Mouse (Mus musculus): ENCODE measurements around the gene Pdzd2. TPM values are rescaled to one million over a fixed set of nuclear protein-coding genes. Genes with fewer than 3 reads are reported as not detected.

Gene Pdzd2
- polyA plus RNA-seq, 1 experiment from 2014 or later: 19.2 TPM

DNA sequence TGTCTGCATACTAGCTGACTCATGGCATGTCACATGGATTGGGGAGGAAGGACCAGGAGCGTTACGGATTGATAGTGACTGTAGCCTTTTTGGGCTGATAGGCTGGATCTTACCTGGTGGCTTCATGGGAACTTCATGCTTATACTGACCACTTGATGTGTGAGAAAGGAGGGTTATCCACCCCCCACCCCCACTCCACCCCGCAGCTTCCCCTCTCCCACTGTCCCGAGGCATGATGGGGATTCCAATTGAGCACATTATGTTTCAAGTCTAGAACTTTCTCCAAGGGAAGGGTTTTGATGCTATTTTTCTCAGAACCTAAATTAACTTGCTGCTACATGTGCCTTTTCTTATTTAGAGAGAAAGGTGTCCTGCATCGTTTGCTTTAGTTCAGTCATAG, 381.3 kb downstream of the Pdzd2 start:
- H3K4me3 ChIP-seq (ENCODE audit: low read length): no peak overlapping the region
- H3K36me3 ChIP-seq (ENCODE audit: control insufficient read depth, insufficient read depth): peaks cover 17% of the 10 kb centered on the region
- H3K9me3 ChIP-seq (replicated peaks; ENCODE audit: control insufficient read depth, low read length): no peaks in the 10 kb centered on the region
- H3K9ac ChIP-seq (ENCODE audit: low read length): no peak overlapping the region
- no peaks in the 10 kb centered on the region for H3K4me1 ChIP-seq (ENCODE audit: control insufficient read depth, insufficient read depth, low read length)
- no peaks in the 10 kb centered on the region for H3K27me3 ChIP-seq (ENCODE audit: control insufficient read depth, insufficient read depth, low read length)
- H3K27ac ChIP-seq (ENCODE audit: low read length): no peak overlapping the region
- WGBS: 89% methylated on average over 5 of the region's 5 CpGs
- no peak overlapping the region for H3K4me2 ChIP-seq (ENCODE audit: low read depth, low read length)
- no peak for ATAC-seq (replicated peaks; ENCODE audit: extremely low read depth, insufficient read depth, low FRiP score)

DNA sequence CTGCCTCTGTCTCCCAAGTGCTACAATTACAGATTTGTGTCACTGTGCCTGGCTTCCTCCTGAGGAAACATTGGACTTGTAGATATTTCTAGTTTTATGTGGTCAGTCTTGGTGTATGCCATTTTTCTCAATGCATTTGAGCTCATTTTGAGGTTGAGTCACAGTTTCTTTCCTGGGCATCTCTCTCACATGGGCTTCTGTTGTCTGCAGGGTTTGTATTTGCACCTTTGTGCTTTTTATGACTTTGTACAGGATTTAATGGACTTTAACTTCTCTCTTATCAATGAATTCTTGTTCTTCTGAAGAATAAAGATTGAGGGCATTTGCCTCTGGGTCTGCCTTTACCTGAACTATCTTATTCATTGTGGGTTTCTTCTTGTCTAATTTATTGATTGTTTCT, 382.3 kb downstream of the Pdzd2 start:
- ATAC-seq (replicated peaks; ENCODE audit: extremely low read depth, insufficient read depth, low FRiP score): no peak
- H3K36me3 ChIP-seq (ENCODE audit: control insufficient read depth, insufficient read depth): peaks cover 20% of the 10 kb centered on the region
- no peak overlapping the region for H3K27ac ChIP-seq (ENCODE audit: low read length)

DNA sequence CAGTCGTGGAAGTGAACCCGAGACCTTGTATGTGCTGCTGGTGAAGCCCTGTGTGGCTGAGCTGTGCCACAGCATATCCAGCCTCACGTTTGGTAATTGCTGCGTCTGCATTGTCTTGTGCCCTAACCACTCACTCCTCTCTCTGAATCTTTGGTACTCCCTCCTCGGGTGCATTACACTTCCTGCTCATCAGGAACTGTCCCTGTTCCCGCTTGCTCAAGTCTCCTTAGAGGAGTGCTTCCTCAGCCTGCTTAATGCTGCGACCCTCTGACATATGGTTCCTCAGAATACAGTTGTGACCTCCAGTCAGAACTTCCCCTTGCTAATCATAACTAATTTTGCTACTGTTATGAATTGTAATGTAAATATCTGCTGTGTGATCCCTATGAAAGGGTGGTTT, 383.8 kb downstream of the Pdzd2 start:
- no peak overlapping the region for H3K9ac ChIP-seq (ENCODE audit: low read length)
- H3K4me1 ChIP-seq (ENCODE audit: control insufficient read depth, insufficient read depth, low read length): no peaks in the 10 kb centered on the region
- no peak for ATAC-seq (replicated peaks; ENCODE audit: extremely low read depth, insufficient read depth, low FRiP score)
- H3K9me3 ChIP-seq (replicated peaks; ENCODE audit: control insufficient read depth, low read length): no peaks in the 10 kb centered on the region
- H3K27ac ChIP-seq (ENCODE audit: low read length): no peak overlapping the region
- no peak overlapping the region for H3K4me2 ChIP-seq (ENCODE audit: low read depth, low read length)
- no peaks in the 10 kb centered on the region for H3K27me3 ChIP-seq (ENCODE audit: control insufficient read depth, insufficient read depth, low read length)
- H3K36me3 ChIP-seq (ENCODE audit: control insufficient read depth, insufficient read depth): peaks cover 19% of the 10 kb centered on the region
- H3K4me3 ChIP-seq (ENCODE audit: low read length): no peak overlapping the region
- 78% methylated on average over 7 of the region's 7 CpGs for WGBS

More for the DNA sequence above, 382.3 kb downstream of the Pdzd2 start:
- H3K4me1 ChIP-seq (ENCODE audit: control insufficient read depth, insufficient read depth, low read length): no peaks in the 10 kb centered on the region
- H3K4me3 ChIP-seq (ENCODE audit: low read length): no peak overlapping the region
- no peak overlapping the region for H3K4me2 ChIP-seq (ENCODE audit: low read depth, low read length)
- no peak overlapping the region for H3K9ac ChIP-seq (ENCODE audit: low read length)
- no peaks in the 10 kb centered on the region for H3K9me3 ChIP-seq (replicated peaks; ENCODE audit: control insufficient read depth, low read length)
- H3K27me3 ChIP-seq (ENCODE audit: control insufficient read depth, insufficient read depth, low read length): no peaks in the 10 kb centered on the region

DNA sequence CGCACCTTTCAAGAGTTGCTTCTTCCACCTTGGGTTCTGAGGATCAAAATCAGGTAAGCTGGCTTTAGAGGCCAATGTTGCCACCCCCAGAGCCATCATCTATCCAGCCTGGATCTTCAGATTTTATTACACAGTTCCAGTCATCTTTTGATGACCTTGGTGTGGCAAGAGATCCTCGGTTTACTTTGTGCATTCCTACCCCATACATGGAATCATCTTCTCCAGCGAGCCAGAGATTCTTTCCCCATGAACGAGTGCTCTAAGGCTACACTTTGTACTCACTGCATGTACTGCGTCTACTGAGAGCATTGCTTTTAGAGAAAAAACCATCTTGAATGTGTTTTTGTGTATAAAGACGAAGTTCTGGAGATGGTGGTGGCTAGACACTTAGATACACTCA, 384.5 kb downstream of the Pdzd2 start:
- 93% methylated on average over 6 of the region's 6 CpGs for WGBS
- Histone ChIP-seq H3K9ac (ENCODE audit: low read length) (no peak overlapping the region), H3K4me1 (ENCODE audit: control insufficient read depth, insufficient read depth, low read length) (no peaks in the 10 kb centered on the region), H3K9me3 (replicated peaks; ENCODE audit: control insufficient read depth, low read length) (no peaks in the 10 kb centered on the region), H3K36me3 (ENCODE audit: control insufficient read depth, insufficient read depth) (peaks cover 17% of the 10 kb centered on the region), H3K27me3 (ENCODE audit: control insufficient read depth, insufficient read depth, low read length) (no peaks in the 10 kb centered on the region), H3K4me3 (ENCODE audit: low read length) (no peak overlapping the region), H3K27ac (ENCODE audit: low read length) (no peak overlapping the region), H3K4me2 (ENCODE audit: low read depth, low read length) (no peak overlapping the region)
- no peak for ATAC-seq (replicated peaks; ENCODE audit: extremely low read depth, insufficient read depth, low FRiP score)

DNA sequence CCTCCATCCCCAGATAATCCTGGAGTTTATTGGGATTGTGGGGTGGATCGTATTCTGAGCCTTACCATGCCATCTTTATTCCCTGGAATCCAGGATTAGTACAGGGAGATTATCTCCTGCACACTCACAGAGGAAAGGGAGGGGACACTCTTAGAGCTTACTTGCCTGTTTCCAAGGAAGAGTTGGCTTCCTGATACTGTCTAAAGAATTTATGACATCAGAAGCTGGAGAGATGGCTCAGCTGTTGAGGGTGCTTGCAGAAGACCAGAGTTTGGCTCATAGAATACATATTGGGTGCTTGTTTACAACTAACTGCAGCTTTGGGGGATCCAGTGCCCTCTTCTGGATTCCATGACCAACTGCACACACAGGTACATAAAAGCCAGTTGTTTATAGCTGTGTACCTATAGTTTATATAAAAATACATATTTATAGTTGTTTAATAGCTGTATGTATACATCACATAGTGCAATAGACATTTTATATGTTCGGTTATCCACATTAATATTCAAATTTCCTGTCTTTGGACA, 385.4 kb downstream of the Pdzd2 start:
- Histone ChIP-seq H3K4me2 (ENCODE audit: low read depth, low read length) (no peak overlapping the region), H3K36me3 (ENCODE audit: control insufficient read depth, insufficient read depth) (peaks cover 24% of the 10 kb centered on the region), H3K27me3 (ENCODE audit: control insufficient read depth, insufficient read depth, low read length) (no peaks in the 10 kb centered on the region), H3K27ac (ENCODE audit: low read length) (no peak overlapping the region), H3K4me1 (ENCODE audit: control insufficient read depth, insufficient read depth, low read length) (no peaks in the 10 kb centered on the region), H3K9ac (ENCODE audit: low read length) (no peak overlapping the region), H3K4me3 (ENCODE audit: low read length) (no peak overlapping the region), H3K9me3 (replicated peaks; ENCODE audit: control insufficient read depth, low read length) (no peaks in the 10 kb centered on the region)
- no peak for ATAC-seq (replicated peaks; ENCODE audit: extremely low read depth, insufficient read depth, low FRiP score)
- WGBS: 88% methylated on average over 2 of the region's 2 CpGs

DNA sequence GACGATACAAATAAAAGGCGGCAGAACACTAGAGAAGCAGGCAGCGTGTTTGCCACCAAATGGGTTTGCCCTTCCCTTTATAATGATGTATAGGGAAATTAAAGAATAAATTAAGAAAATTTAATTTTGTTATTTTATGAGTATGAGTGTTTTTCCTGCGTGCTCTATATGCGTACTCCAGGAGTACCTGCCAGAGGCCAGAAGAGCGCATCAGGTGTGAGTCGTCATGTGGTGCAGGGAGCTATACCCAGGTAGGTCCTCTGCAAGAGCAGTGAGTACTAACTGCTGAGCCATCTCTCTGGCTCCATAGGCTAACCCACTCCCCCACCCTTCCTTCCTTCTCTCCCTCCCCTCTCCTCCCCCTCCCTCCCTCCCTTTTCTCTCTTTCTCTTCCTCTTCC, 388.3 kb downstream of the Pdzd2 start:
- WGBS: 96% methylated on average over 7 of the region's 7 CpGs
- H3K4me3 ChIP-seq (ENCODE audit: low read length): no peak overlapping the region
- no peak overlapping the region for H3K27ac ChIP-seq (ENCODE audit: low read length)
- H3K9ac ChIP-seq (ENCODE audit: low read length): no peak overlapping the region
- no peak for ATAC-seq (replicated peaks; ENCODE audit: extremely low read depth, insufficient read depth, low FRiP score)
- H3K27me3 ChIP-seq (ENCODE audit: control insufficient read depth, insufficient read depth, low read length): no peaks in the 10 kb centered on the region
- H3K4me2 ChIP-seq (ENCODE audit: low read depth, low read length): no peak overlapping the region
- no peaks in the 10 kb centered on the region for H3K9me3 ChIP-seq (replicated peaks; ENCODE audit: control insufficient read depth, low read length)
- no peaks in the 10 kb centered on the region for H3K4me1 ChIP-seq (ENCODE audit: control insufficient read depth, insufficient read depth, low read length)
- peaks cover 25% of the 10 kb centered on the region for H3K36me3 ChIP-seq (ENCODE audit: control insufficient read depth, insufficient read depth)

DNA sequence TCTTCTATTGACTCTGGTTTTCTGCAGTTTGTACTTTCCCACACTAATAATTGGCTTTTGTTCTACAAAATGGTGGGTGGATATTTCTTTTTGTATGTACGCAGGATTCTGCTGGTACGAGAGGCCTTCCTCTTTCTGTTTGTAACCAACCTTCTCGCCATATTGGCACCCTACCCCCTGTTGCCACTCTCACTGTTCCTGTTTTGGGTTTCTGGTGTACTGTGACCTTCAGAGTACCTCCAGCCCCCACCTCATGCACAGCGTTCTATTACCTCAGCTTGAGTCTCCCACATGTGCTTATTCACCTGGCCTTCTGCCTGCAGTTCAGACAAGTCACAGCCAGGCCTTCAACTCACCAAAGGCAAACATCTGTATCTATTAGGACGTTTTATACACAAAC, 389.9 kb downstream of the Pdzd2 start:
- 82% methylated on average over 5 of the region's 5 CpGs for WGBS
- Histone ChIP-seq H3K4me3 (ENCODE audit: low read length) (no peak overlapping the region), H3K4me2 (ENCODE audit: low read depth, low read length) (no peak overlapping the region), H3K9ac (ENCODE audit: low read length) (no peak overlapping the region), H3K27ac (ENCODE audit: low read length) (no peak overlapping the region), H3K4me1 (ENCODE audit: control insufficient read depth, insufficient read depth, low read length) (no peaks in the 10 kb centered on the region), H3K27me3 (ENCODE audit: control insufficient read depth, insufficient read depth, low read length) (no peaks in the 10 kb centered on the region), H3K36me3 (ENCODE audit: control insufficient read depth, insufficient read depth) (peaks cover 21% of the 10 kb centered on the region), H3K9me3 (replicated peaks; ENCODE audit: control insufficient read depth, low read length) (no peaks in the 10 kb centered on the region)
- ATAC-seq (replicated peaks; ENCODE audit: extremely low read depth, insufficient read depth, low FRiP score): no peak

DNA sequence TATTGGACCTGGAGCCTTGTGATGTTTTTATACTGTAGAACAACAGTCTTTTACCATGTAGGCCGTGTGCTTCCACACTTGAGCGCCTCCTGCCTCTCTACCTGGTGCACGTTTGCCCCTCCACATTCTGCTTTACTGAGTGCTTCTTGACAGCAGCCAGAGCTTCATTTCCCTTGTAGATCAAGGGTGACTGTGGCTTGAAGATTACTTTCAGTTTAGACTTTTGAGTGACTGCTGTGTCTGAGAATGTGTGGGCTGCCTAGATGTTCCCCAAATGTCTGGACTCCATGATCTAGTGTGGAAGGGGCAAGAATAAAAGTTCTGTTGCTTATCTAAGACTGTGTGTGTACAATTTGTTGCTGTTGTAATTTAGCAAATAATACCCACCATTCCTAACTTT, 390.8 kb downstream of the Pdzd2 start:
- H3K4me1 ChIP-seq (ENCODE audit: control insufficient read depth, insufficient read depth, low read length): no peaks in the 10 kb centered on the region
- H3K27me3 ChIP-seq (ENCODE audit: control insufficient read depth, insufficient read depth, low read length): no peaks in the 10 kb centered on the region
- 64% methylated on average over 3 of the region's 3 CpGs for WGBS
- peaks cover 18% of the 10 kb centered on the region for H3K36me3 ChIP-seq (ENCODE audit: control insufficient read depth, insufficient read depth)
- H3K4me3 ChIP-seq (ENCODE audit: low read length): no peak overlapping the region
- no peak for ATAC-seq (replicated peaks; ENCODE audit: extremely low read depth, insufficient read depth, low FRiP score)
- H3K9me3 ChIP-seq (replicated peaks; ENCODE audit: control insufficient read depth, low read length): no peaks in the 10 kb centered on the region
- H3K27ac ChIP-seq (ENCODE audit: low read length): no peak overlapping the region
- no peak overlapping the region for H3K9ac ChIP-seq (ENCODE audit: low read length)
- H3K4me2 ChIP-seq (ENCODE audit: low read depth, low read length): no peak overlapping the region

DNA sequence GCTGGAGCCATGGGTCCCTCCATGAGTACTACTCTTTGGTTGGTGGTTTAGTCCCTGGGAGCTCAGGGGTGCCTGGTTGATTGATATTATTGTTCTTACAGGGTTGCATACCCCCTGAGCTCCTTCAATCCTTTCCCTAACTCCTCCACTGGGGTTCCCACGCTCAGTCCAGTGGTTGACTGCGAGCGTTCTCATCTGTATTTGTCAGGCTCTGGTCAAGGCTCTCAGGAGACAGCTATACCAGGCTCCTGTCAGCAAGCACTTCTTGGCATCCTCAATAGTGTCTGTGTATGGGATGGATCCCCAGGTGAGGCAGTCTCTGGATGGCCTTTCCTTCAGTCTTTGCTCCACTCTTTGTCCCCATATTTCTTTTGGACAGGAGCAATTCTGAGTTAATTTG, 392.8 kb downstream of the Pdzd2 start:
- H3K36me3 ChIP-seq (ENCODE audit: control insufficient read depth, insufficient read depth): peaks cover 11% of the 10 kb centered on the region
- H3K27me3 ChIP-seq (ENCODE audit: control insufficient read depth, insufficient read depth, low read length): no peaks in the 10 kb centered on the region
- no peak overlapping the region for H3K27ac ChIP-seq (ENCODE audit: low read length)
- no peak overlapping the region for H3K9ac ChIP-seq (ENCODE audit: low read length)
- H3K4me1 ChIP-seq (ENCODE audit: control insufficient read depth, insufficient read depth, low read length): no peaks in the 10 kb centered on the region
- no peaks in the 10 kb centered on the region for H3K9me3 ChIP-seq (replicated peaks; ENCODE audit: control insufficient read depth, low read length)
- ATAC-seq (replicated peaks; ENCODE audit: extremely low read depth, insufficient read depth, low FRiP score): no peak
- WGBS: 95% methylated on average over 3 of the region's 3 CpGs
- H3K4me3 ChIP-seq (ENCODE audit: low read length): no peak overlapping the region
- H3K4me2 ChIP-seq (ENCODE audit: low read depth, low read length): no peak overlapping the region

DNA sequence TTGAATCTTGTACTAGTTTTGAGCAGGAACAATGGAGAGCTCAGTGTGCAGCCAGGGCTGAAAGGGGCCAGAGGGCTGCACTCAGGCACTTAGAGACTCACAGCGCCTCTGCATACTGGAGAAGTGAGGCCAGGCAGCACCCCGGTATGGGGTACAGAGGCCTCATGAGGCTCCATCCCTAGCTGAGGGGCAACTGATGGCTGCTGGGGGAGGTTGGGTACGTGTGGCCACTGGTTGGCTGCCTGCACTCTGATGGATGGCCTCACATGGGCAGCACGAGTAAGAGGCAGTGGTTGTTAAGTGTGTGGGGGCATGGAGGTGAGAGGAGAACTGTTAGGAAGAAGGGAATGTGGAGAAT, 398.3 kb downstream of the Pdzd2 start:
- H3K27me3 ChIP-seq (ENCODE audit: control insufficient read depth, insufficient read depth, low read length): no peaks in the 10 kb centered on the region
- peaks cover 2% of the 10 kb centered on the region for H3K36me3 ChIP-seq (ENCODE audit: control insufficient read depth, insufficient read depth)
- no peak overlapping the region for H3K4me2 ChIP-seq (ENCODE audit: low read depth, low read length)
- H3K27ac ChIP-seq (ENCODE audit: low read length): no peak overlapping the region
- H3K9ac ChIP-seq (ENCODE audit: low read length): no peak overlapping the region
- no peak overlapping the region for H3K4me3 ChIP-seq (ENCODE audit: low read length)
- H3K9me3 ChIP-seq (replicated peaks; ENCODE audit: control insufficient read depth, low read length): no peaks in the 10 kb centered on the region
- 38% methylated on average over 4 of the region's 4 CpGs for WGBS
- H3K4me1 ChIP-seq (ENCODE audit: control insufficient read depth, insufficient read depth, low read length): peaks cover 13% of the 10 kb centered on the region
- ATAC-seq (replicated peaks; ENCODE audit: extremely low read depth, insufficient read depth, low FRiP score): no peak

All from heart, embryonic 16.5 days (tissue).